Mouse (Mus musculus): ENCODE results near the gene Fam19a5. TPM values are rescaled to one million over a fixed set of nuclear protein-coding genes. Genes with fewer than 3 reads are reported as not detected.

The Fam19a5 gene
- polyA plus RNA-seq, 2 experiments: 0.08 TPM; not detected in 1

DNA sequence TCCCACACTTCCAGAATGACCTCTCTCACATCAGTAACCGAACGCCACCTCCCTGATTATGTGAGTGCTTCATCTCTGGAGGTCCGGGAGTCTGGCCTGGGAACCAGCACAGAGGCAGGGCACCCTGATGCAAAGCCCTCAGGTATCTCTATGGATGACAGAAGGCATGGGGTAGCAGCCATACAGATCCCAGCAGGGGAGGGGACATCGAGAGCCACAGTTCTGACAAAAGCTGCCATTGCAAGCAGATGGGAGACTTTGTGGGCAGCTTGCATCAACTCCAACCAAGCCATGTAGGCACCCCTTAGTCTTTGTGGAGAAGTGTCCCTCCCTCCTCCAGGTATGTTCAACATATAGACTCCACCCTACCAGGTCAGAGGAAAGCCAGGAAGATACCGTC lies 20.2 kb downstream of the Fam19a5 start:
- H3K36me3 ChIP-seq (replicated peaks; ENCODE audit: control insufficient read depth, insufficient read depth, low read depth): no peaks in the 10 kb centered on the region
- H3K4me1 ChIP-seq (replicated peaks; ENCODE audit: control insufficient read depth in 2 of 2, insufficient read depth in 2 of 2, low read length in 1 of 2): no peaks in the 10 kb centered on the region
- no peaks in the 10 kb centered on the region for H3K27me3 ChIP-seq (ENCODE audit: control insufficient read depth, insufficient read depth, low read length)
- no peak overlapping the region for H3K4me2 ChIP-seq (ENCODE audit: low read depth)
- DNase-seq (ENCODE audit: low read depth in 3 of 3, low spot score in 3 of 3) (no peak), ATAC-seq (ENCODE audit: insufficient read depth) (no peak)
- TF ChIP-seq CTCF (IDR thresholded peaks at IDR 0.05; ENCODE audit: low read depth) (no peak), EP300 (IDR thresholded peaks at IDR 0.05; ENCODE audit: low read depth) (no peak)
- H3K4me3 ChIP-seq (ENCODE audit: insufficient read depth in 1 of 2, low read depth in 2 of 2, low read length in 2 of 2): no peak overlapping the region
- WGBS (ENCODE audit: insufficient replicate concordance): 66% methylated on average over 5 of the region's 5 CpGs
- no peak overlapping the region for H3K27ac ChIP-seq
- no peaks in the 10 kb centered on the region for H3K9me3 ChIP-seq (ENCODE audit: control insufficient read depth, low read length)
- H3K9ac ChIP-seq (replicated peaks): no peak overlapping the region

DNA sequence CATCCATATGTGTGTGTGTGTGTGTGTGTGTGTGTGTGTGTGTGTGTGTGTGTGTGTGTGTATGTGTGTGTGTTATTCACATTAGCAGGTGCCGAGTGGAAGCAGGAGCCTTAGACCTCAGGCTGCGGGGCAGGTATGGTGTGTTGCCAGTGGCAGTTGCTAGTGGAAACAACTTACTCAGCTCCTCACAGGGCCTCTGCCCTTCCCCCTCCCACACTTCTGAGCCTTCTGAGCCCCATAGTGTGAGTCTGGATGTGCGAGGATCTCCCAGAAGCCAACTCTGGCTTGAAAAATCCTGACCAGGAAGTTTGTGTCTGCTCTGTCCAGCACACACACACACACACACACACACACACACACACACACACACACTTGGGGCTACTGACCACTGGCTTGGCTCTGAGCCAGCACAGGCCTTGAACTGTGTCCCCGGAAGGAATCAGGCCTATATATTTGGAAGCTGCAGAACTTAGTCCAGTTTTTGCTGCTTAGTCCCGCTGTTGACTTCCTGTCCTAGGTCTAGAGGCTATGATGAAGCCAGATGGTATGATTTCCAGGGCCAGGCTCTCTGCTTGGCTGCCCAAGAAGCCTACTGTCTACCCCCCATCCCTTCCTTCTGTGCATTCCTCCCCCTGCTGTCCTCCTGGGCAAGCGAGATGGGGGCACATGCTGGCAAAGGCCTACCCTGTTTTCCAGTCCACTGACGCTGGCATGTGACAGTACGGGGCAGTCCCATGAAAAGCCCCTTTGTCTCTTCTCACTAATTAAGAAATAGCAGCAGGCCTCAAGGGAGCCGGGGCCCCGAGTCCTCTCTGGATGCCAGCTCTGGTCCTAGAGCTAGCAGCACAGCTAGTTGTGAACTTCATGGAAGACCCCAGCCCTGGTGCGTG lies 22.2 kb downstream of the Fam19a5 start:
- no peak for DNase-seq (ENCODE audit: low read depth in 3 of 3, low spot score in 3 of 3)
- H3K4me2 ChIP-seq (ENCODE audit: low read depth): no peak overlapping the region
- no peaks in the 10 kb centered on the region for H3K36me3 ChIP-seq (replicated peaks; ENCODE audit: control insufficient read depth, insufficient read depth, low read depth)
- H3K9me3 ChIP-seq (ENCODE audit: control insufficient read depth, low read length): no peaks in the 10 kb centered on the region
- H3K4me3 ChIP-seq (ENCODE audit: insufficient read depth in 1 of 2, low read depth in 2 of 2, low read length in 2 of 2): no peak overlapping the region
- H3K9ac ChIP-seq (replicated peaks): no peak overlapping the region
- TF ChIP-seq CTCF (IDR thresholded peaks at IDR 0.05; ENCODE audit: low read depth): no peak
- TF ChIP-seq EP300 (IDR thresholded peaks at IDR 0.05; ENCODE audit: low read depth): no peak
- no peak for ATAC-seq (ENCODE audit: insufficient read depth)
- H3K27ac ChIP-seq: no peak overlapping the region
- WGBS (ENCODE audit: insufficient replicate concordance): 62% methylated on average over 11 of the region's 11 CpGs
- no peaks in the 10 kb centered on the region for H3K4me1 ChIP-seq (replicated peaks; ENCODE audit: control insufficient read depth in 2 of 2, insufficient read depth in 2 of 2, low read length in 1 of 2)
- no peaks in the 10 kb centered on the region for H3K27me3 ChIP-seq (ENCODE audit: control insufficient read depth, insufficient read depth, low read length)

DNA sequence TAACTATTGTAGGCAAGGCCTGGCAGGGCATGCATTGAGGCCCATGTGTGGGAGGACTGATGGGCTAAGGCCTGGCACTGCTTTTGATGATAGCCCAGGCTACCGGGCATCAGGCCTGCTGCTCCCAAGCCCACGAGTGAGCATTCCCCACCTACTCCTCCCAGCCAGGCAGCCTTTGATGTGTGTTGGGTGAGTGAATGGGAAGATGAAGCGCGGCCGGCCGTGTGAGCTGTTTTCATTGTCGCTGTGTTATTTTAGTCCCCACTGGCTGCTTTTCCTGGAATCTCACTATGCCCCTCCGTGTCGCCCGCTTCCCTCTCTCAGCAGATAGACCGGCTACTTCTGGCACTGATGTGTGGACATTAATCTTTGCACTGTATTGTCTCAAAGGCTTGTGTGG lies 26.1 kb downstream of the Fam19a5 start:
- Histone ChIP-seq H3K36me3 (replicated peaks; ENCODE audit: control insufficient read depth, insufficient read depth, low read depth) (no peaks in the 10 kb centered on the region), H3K27ac (no peak overlapping the region), H3K4me3 (ENCODE audit: insufficient read depth in 1 of 2, low read depth in 2 of 2, low read length in 2 of 2) (no peak overlapping the region), H3K4me2 (ENCODE audit: low read depth) (no peak overlapping the region), H3K9me3 (ENCODE audit: control insufficient read depth, low read length) (no peaks in the 10 kb centered on the region), H3K9ac (replicated peaks) (no peak overlapping the region), H3K4me1 (replicated peaks; ENCODE audit: control insufficient read depth in 2 of 2, insufficient read depth in 2 of 2, low read length in 1 of 2) (no peaks in the 10 kb centered on the region), H3K27me3 (ENCODE audit: control insufficient read depth, insufficient read depth, low read length) (no peaks in the 10 kb centered on the region)
- DNase-seq (ENCODE audit: low read depth in 3 of 3, low spot score in 3 of 3): no peak
- ATAC-seq (ENCODE audit: insufficient read depth): no peak
- WGBS (ENCODE audit: insufficient replicate concordance): 74% methylated on average over 11 of the region's 11 CpGs
- no peak for TF ChIP-seq CTCF (IDR thresholded peaks at IDR 0.05; ENCODE audit: low read depth)
- no peak for TF ChIP-seq EP300 (IDR thresholded peaks at IDR 0.05; ENCODE audit: low read depth)

DNA sequence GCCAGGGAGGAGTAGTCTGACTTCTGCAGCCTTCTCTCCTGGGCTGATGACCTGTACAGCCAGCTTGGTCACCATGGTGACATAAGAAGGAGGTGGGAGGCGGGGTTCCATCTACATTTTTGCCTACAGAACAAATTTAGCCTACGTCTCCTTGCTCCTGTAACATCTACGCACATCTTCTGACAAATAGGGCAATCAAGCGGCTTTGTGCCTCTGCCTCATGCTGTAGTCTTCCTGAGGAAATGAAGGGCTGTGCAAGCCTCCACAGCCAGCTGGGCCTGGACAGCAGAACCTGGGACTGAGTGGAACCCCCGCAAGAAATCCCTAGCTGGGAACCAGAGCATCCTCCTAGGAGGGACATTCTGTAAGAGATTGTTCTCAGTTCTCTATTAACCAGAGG lies 35.8 kb downstream of the Fam19a5 start:
- H3K27ac ChIP-seq: no peak overlapping the region
- no peaks in the 10 kb centered on the region for H3K36me3 ChIP-seq (replicated peaks; ENCODE audit: control insufficient read depth, insufficient read depth, low read depth)
- no peak overlapping the region for H3K4me2 ChIP-seq (ENCODE audit: low read depth)
- DNase-seq (ENCODE audit: low read depth in 3 of 3, low spot score in 3 of 3): no peak
- H3K9me3 ChIP-seq (ENCODE audit: control insufficient read depth, low read length): no peaks in the 10 kb centered on the region
- ATAC-seq (ENCODE audit: insufficient read depth): no peak
- H3K4me1 ChIP-seq (replicated peaks; ENCODE audit: control insufficient read depth in 2 of 2, insufficient read depth in 2 of 2, low read length in 1 of 2): no peaks in the 10 kb centered on the region
- TF ChIP-seq EP300 (IDR thresholded peaks at IDR 0.05; ENCODE audit: low read depth) (no peak), CTCF (IDR thresholded peaks at IDR 0.05; ENCODE audit: low read depth) (no peak)
- no peak overlapping the region for H3K4me3 ChIP-seq (ENCODE audit: insufficient read depth in 1 of 2, low read depth in 2 of 2, low read length in 2 of 2)
- H3K9ac ChIP-seq (replicated peaks): no peak overlapping the region
- WGBS (ENCODE audit: insufficient replicate concordance): 70% methylated on average over 5 of the region's 5 CpGs
- H3K27me3 ChIP-seq (ENCODE audit: control insufficient read depth, insufficient read depth, low read length): no peaks in the 10 kb centered on the region

DNA sequence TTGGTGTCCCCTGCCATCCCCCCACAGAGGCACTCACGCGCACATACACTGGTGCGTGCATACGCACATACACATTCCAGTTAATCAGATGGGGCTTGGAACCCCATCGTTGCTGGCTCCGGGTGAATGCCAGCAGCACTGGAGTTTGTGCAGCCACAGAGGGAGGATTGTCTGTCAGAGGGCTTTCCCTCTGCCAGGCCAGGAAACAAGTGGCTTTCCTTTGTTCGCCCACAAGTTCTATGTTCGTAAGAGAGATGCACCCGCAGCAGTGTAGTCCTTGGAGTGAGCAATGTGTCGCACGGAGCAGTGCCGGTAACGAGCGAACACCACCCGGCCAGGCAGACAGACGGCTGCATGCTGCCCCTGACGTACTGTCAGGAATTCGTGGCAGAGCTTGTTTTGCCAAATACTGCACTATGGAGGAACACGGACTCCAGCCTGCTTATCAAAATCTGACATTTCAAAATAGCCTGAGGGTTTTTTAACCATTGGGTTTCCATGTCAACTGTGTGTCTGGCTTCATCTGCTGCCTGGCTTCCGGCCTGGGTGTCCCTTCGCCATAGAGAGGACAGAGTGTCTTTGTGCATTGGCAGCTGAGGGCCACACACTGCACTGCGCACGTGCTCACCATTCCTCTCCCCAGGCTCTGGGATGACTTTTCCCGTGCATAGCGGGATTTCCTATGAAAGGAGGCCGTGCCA lies 40.0 kb downstream of the Fam19a5 start:
- DNase-seq (ENCODE audit: low read depth in 3 of 3, low spot score in 3 of 3) (no peak), ATAC-seq (ENCODE audit: insufficient read depth) (no peak)
- TF ChIP-seq CTCF (IDR thresholded peaks at IDR 0.05; ENCODE audit: low read depth): no peak
- no peak for TF ChIP-seq EP300 (IDR thresholded peaks at IDR 0.05; ENCODE audit: low read depth)
- Histone ChIP-seq H3K4me1 (replicated peaks; ENCODE audit: control insufficient read depth in 2 of 2, insufficient read depth in 2 of 2, low read length in 1 of 2) (no peaks in the 10 kb centered on the region), H3K27me3 (ENCODE audit: control insufficient read depth, insufficient read depth, low read length) (no peaks in the 10 kb centered on the region), H3K4me3 (ENCODE audit: insufficient read depth in 1 of 2, low read depth in 2 of 2, low read length in 2 of 2) (no peak overlapping the region), H3K27ac (no peak overlapping the region), H3K9me3 (ENCODE audit: control insufficient read depth, low read length) (no peaks in the 10 kb centered on the region), H3K4me2 (ENCODE audit: low read depth) (no peak overlapping the region), H3K9ac (replicated peaks) (no peak overlapping the region), H3K36me3 (replicated peaks; ENCODE audit: control insufficient read depth, insufficient read depth, low read depth) (no peaks in the 10 kb centered on the region)
- WGBS (ENCODE audit: insufficient replicate concordance): 77% methylated on average over 26 of the region's 26 CpGs
